Mouse (Mus musculus): ENCODE measurements around the gene Vmn1r200. TPM values are rescaled to one million over a fixed set of nuclear protein-coding genes. Genes with fewer than 3 reads are reported as not detected.
"Not testable (repeated sequence)": the region's sequence is repeated elsewhere in the genome, so short reads cannot be mapped to it uniquely, and the experiment has no call there.

Gene Vmn1r200
- not detected in 2 replicates for polyA plus RNA-seq (2014; fragmentation: Nextera tagmentation; extraction: Ambion mirVana)

DNA sequence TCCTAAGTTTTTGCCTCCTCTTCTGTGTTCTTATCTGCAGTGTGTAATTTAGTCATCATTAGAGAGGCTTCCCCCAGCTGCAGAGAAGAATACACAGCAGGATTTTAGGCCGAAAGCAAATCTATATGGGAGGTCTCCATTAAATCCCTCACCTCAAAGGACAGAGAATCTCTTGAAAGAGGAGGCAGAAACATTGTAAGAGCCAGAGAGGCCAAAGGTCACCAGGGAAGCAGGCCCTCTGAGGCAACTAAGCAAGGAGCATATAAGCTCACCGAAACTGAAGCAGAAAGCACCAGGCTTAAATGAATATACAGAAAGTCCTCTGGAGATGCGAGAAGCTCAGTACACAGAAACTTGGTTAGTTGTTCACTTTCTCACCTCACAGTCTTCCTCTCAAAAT lies at the start of gene Vmn1r200:
Gene Vmn1r200, plus strand, starts transcription at position 301 of the 400 bp plus-strand sequence.
- no peak within 1 kb of the TSS for H3K4me3 ChIP-seq (ENCODE audit: low read depth, low read length)
- H3K27ac ChIP-seq (ENCODE audit: low read depth, low read length) = no peak within 1 kb of the TSS
- no peaks in the 10 kb centered on the region for H3K9me3 ChIP-seq (ENCODE audit: control insufficient read depth, low read length)
- no peak for DNase-seq (ENCODE audit: low spot score)
- no peak within 1 kb of the TSS for H3K4me2 ChIP-seq
- ATAC-seq (replicated peaks; ENCODE audit: low FRiP score) = no peak
- no peaks in the 10 kb centered on the region for H3K4me1 ChIP-seq (replicated peaks; ENCODE audit: control insufficient read depth, insufficient read depth, low read length)
- no peaks in the 10 kb centered on the region for H3K27me3 ChIP-seq (replicated peaks; ENCODE audit: control insufficient read depth, insufficient read depth, low read length)
- H3K9ac ChIP-seq (ENCODE audit: low read depth, low read length) = no peak within 1 kb of the TSS
- no peaks in the 10 kb centered on the region for H3K36me3 ChIP-seq (ENCODE audit: control insufficient read depth, insufficient read depth, low read length)
- 76% methylated on average over 3 of the region's 3 CpGs for WGBS

DNA sequence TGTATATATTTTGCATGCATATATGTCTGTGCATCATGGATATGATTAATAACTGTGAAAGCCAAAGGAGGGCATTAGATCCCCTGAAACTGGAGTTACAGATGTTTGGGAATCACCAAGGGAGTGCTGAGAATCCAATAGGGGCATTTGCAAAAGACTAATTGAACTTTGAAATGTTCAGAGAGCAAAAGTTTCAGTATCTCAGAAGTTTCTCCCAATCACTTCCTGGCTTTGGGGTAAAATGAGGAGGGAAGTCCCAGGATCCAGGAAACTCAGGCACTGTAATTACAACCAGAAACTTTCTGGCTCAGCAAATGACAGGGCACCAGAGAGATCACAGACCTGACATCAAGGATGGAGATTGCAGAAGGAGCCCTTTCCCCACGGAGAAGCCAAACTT lies 40.1 kb upstream of the Vmn1r200 start, which contains the start of gene Vmn1r198:
Gene Vmn1r198, plus strand, starts transcription at position 301 of the 400 bp plus-strand sequence.
- Histone ChIP-seq H3K4me3 (ENCODE audit: low read depth, low read length) (no peak within 1 kb of the TSS), H3K27ac (ENCODE audit: low read depth, low read length) (no peak within 1 kb of the TSS), H3K4me2 (no peak within 1 kb of the TSS), H3K36me3 (ENCODE audit: control insufficient read depth, insufficient read depth, low read length) (no peaks in the 10 kb centered on the region), H3K4me1 (replicated peaks; ENCODE audit: control insufficient read depth, insufficient read depth, low read length) (no peaks in the 10 kb centered on the region), H3K9me3 (ENCODE audit: control insufficient read depth, low read length) (no peaks in the 10 kb centered on the region), H3K27me3 (replicated peaks; ENCODE audit: control insufficient read depth, insufficient read depth, low read length) (no peaks in the 10 kb centered on the region), H3K9ac (ENCODE audit: low read depth, low read length) (no peak within 1 kb of the TSS)
- DNase-seq (ENCODE audit: low spot score) (no peak), ATAC-seq (replicated peaks; ENCODE audit: low FRiP score) (no peak)
- 26% methylated on average over 1 of the region's 1 CpGs for WGBS

DNA sequence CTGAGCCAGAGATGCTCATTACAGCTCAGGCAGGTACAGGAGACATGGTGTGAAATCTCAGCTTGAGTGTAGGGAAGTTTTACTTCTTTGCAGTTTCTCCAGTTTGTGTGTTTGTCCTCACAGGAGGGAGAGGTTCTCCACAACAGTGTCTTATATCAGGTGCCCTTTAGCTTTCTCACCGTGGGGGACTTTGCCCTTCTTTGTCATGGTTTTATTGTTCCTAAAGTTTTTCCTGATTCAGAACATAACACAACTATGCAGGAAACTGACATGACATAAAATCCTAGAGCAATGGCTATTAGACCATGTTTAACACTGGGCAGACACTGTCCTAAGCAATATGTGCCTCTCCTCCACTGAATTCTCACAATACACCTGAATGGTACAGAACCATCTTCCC lies 39.4 kb upstream of the Vmn1r200 start:
- no peak overlapping the region for H3K4me2 ChIP-seq
- H3K9ac ChIP-seq (ENCODE audit: low read depth, low read length) = no peak overlapping the region
- DNase-seq (ENCODE audit: low spot score) (no peak), ATAC-seq (replicated peaks; ENCODE audit: low FRiP score) (no peak)
- no peak overlapping the region for H3K27ac ChIP-seq (ENCODE audit: low read depth, low read length)
- H3K9me3 ChIP-seq (ENCODE audit: control insufficient read depth, low read length) = no peaks in the 10 kb centered on the region
- WGBS = 74% methylated on average over 1 of the region's 1 CpGs
- H3K36me3 ChIP-seq (ENCODE audit: control insufficient read depth, insufficient read depth, low read length) = no peaks in the 10 kb centered on the region
- H3K4me3 ChIP-seq (ENCODE audit: low read depth, low read length) = no peak overlapping the region
- no peaks in the 10 kb centered on the region for H3K4me1 ChIP-seq (replicated peaks; ENCODE audit: control insufficient read depth, insufficient read depth, low read length)
- H3K27me3 ChIP-seq (replicated peaks; ENCODE audit: control insufficient read depth, insufficient read depth, low read length) = no peaks in the 10 kb centered on the region

- no peaks in the 10 kb centered on the region for H3K36me3 ChIP-seq (ENCODE audit: control insufficient read depth, insufficient read depth, low read length)
- DNase-seq (ENCODE audit: low spot score) (no peak), ATAC-seq (replicated peaks; ENCODE audit: low FRiP score) (no peak)
- H3K4me3 ChIP-seq (ENCODE audit: low read depth, low read length) = no peak within 1 kb of the TSS
- 71% methylated on average over 2 of the region's 2 CpGs for WGBS
- H3K4me2 ChIP-seq = no peak within 1 kb of the TSS
- no peaks in the 10 kb centered on the region for H3K9me3 ChIP-seq (ENCODE audit: control insufficient read depth, low read length)
- H3K9ac ChIP-seq (ENCODE audit: low read depth, low read length) = no peak within 1 kb of the TSS
- H3K27me3 ChIP-seq (replicated peaks; ENCODE audit: control insufficient read depth, insufficient read depth, low read length) = no peaks in the 10 kb centered on the region
- no peaks in the 10 kb centered on the region for H3K4me1 ChIP-seq (replicated peaks; ENCODE audit: control insufficient read depth, insufficient read depth, low read length)
- no peak within 1 kb of the TSS for H3K27ac ChIP-seq (ENCODE audit: low read depth, low read length)
Measured at GRCm38 (mm10) chr13:22379518-22379917, 10.7 kb upstream of the Vmn1r200 start, which contains the start of gene Vmn1r199. TSS of gene Vmn1r199 (plus strand) at chr13:22379818.

DNA sequence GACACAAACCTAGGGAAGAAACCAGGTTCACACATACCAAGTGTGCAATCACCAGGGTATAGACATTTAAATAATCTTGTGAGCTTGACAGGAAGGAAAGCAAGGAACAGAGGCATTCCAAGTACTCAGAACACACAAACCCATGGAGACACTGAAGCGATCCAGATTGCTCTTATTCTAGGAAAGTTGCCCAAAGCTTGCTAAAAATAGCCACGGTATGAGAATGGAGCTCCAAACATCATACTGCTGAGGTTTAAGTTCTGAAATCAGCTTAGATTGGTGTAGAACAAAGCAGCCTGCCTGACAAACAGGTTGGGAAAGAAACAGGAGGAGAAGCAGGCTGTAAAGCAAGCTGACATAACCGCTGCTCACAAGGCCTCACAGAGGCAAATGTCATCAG lies 9.0 kb upstream of the Vmn1r200 start:
- not testable (repeated sequence) for H3K4me1 ChIP-seq (replicated peaks; ENCODE audit: control insufficient read depth, insufficient read depth, low read length); H3K9ac ChIP-seq (ENCODE audit: low read depth, low read length); H3K4me3 ChIP-seq (ENCODE audit: low read depth, low read length); H3K9me3 ChIP-seq (ENCODE audit: control insufficient read depth, low read length); H3K27ac ChIP-seq (ENCODE audit: low read depth, low read length); H3K27me3 ChIP-seq (replicated peaks; ENCODE audit: control insufficient read depth, insufficient read depth, low read length); H3K4me2 ChIP-seq; ATAC-seq (replicated peaks; ENCODE audit: low FRiP score); H3K36me3 ChIP-seq (ENCODE audit: control insufficient read depth, insufficient read depth, low read length); DNase-seq (ENCODE audit: low spot score)
- WGBS = 64% methylated on average over 3 of the region's 3 CpGs

DNA sequence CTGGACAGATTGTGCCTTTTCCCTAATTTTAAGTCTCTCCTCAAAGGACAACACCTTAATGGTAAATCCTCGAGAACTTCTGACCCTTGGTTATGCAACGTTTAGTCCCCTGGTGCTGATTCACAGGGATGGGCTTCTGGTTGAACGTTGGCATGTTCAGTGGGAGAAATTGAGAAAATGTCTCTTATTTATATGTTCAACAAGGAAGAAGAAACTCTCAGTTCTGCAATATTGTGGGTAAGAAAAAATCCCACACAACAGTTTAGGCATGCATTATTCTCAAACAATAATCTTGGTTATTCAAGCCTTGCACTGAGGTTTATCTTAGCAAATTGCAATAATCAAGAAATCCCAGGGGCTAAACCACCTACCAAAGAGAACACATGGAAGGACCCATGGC lies 6.8 kb upstream of the Vmn1r200 start:
- H3K9me3 ChIP-seq (ENCODE audit: control insufficient read depth, low read length) = no peaks in the 10 kb centered on the region

GRCm38 (mm10) chr13:22387050-22387449 lies 3.1 kb upstream of the Vmn1r200 start:
- ATAC-seq (replicated peaks; ENCODE audit: low FRiP score) = no peak
- Histone ChIP-seq H3K9me3 (ENCODE audit: control insufficient read depth, low read length) (no peaks in the 10 kb centered on the region), H3K27ac (ENCODE audit: low read depth, low read length) (no peak overlapping the region), H3K36me3 (ENCODE audit: control insufficient read depth, insufficient read depth, low read length) (no peaks in the 10 kb centered on the region), H3K4me2 (no peak overlapping the region), H3K4me1 (replicated peaks; ENCODE audit: control insufficient read depth, insufficient read depth, low read length) (no peaks in the 10 kb centered on the region), H3K4me3 (ENCODE audit: low read depth, low read length) (no peak overlapping the region), H3K9ac (ENCODE audit: low read depth, low read length) (no peak overlapping the region), H3K27me3 (replicated peaks; ENCODE audit: control insufficient read depth, insufficient read depth, low read length) (no peaks in the 10 kb centered on the region)
- WGBS = 77% methylated on average over 1 of the region's 1 CpGs
- DNase-seq (ENCODE audit: low spot score) = no peak

More for the DNA sequence above, 6.8 kb upstream of the Vmn1r200 start:
- Histone ChIP-seq H3K27ac (ENCODE audit: low read depth, low read length) (no peak overlapping the region), H3K36me3 (ENCODE audit: control insufficient read depth, insufficient read depth, low read length) (no peaks in the 10 kb centered on the region), H3K9ac (ENCODE audit: low read depth, low read length) (no peak overlapping the region), H3K4me3 (ENCODE audit: low read depth, low read length) (no peak overlapping the region), H3K4me2 (no peak overlapping the region), H3K4me1 (replicated peaks; ENCODE audit: control insufficient read depth, insufficient read depth, low read length) (no peaks in the 10 kb centered on the region), H3K27me3 (replicated peaks; ENCODE audit: control insufficient read depth, insufficient read depth, low read length) (no peaks in the 10 kb centered on the region)
- ATAC-seq (replicated peaks; ENCODE audit: low FRiP score) (no peak), DNase-seq (ENCODE audit: low spot score) (no peak)
- 69% methylated on average over 3 of the region's 3 CpGs for WGBS

GRCm38 (mm10) chr13:22402978-22403377 lies 12.8 kb downstream of the Vmn1r200 start:
- H3K27ac ChIP-seq (ENCODE audit: low read depth, low read length) = no peak overlapping the region
- WGBS = 61% methylated on average over 1 of the region's 1 CpGs
- no peaks in the 10 kb centered on the region for H3K4me1 ChIP-seq (replicated peaks; ENCODE audit: control insufficient read depth, insufficient read depth, low read length)
- ATAC-seq (replicated peaks; ENCODE audit: low FRiP score) = no peak
- H3K27me3 ChIP-seq (replicated peaks; ENCODE audit: control insufficient read depth, insufficient read depth, low read length) = no peaks in the 10 kb centered on the region
- no peak for DNase-seq (ENCODE audit: low spot score)
- H3K36me3 ChIP-seq (ENCODE audit: control insufficient read depth, insufficient read depth, low read length) = no peaks in the 10 kb centered on the region
- H3K4me3 ChIP-seq (ENCODE audit: low read depth, low read length) = no peak overlapping the region
- no peaks in the 10 kb centered on the region for H3K9me3 ChIP-seq (ENCODE audit: control insufficient read depth, low read length)
- no peak overlapping the region for H3K9ac ChIP-seq (ENCODE audit: low read depth, low read length)
- no peak overlapping the region for H3K4me2 ChIP-seq

All from liver, embryonic 11.5 days (tissue).